Mouse (Mus musculus) CD8-positive naive resting alpha-beta T cell, adult 2 months (primary cell): ENCODE results near the gene Selenon.

Experiments
- DNase-seq, 2 experiments: peaks; one replicate each; pipeline ENCODE4 v3.0.0; 2022; ENCODE audit warnings: low read depth in 2 of 2, low spot score in 2 of 2

Selenon gene

DNA sequence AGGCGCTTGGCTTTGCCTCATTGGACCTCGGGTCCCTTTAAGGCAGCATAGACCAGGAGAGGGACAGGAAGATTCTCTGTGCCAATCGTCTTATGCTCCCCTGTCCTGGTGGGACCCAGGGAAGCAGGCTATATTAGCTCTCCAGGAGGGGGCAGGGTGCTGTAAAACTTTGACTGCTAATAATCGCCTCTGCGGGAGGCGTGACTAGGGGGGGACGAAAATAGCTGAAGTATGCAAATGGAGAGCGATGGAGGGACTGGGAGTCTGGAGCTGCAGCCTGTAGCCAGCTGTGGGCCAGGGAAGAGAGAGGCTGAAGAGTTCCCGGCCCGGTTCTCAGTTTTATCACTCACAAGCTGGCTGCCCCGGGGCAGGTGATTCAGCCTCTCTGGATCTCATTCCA is 27.2 kb upstream of the Selenon start:
- no peak for DNase-seq

GRCm38 (mm10) chr4:134578407-134578806 is 26.4 kb upstream of the Selenon start:
- no peak for DNase-seq

DNA sequence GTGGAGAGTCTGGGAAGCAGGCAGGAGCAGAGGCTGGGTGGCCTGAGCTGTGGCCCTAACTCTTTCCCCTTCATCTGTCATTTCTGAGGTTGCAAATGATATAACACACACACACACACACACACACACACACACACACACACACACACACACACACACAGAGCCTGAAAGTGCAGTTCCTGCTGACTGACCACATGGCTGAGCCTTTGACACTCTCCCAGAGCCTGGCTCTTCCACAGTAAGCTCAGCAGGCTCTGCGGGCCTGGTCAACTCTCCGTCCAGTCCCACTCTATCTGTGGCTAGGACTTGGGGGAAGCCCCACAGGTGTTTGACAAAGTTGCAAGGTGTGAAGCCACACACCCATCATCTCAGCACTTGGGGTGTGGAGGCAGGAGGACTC is 25.3 kb upstream of the Selenon start:
- no peak for DNase-seq

DNA sequence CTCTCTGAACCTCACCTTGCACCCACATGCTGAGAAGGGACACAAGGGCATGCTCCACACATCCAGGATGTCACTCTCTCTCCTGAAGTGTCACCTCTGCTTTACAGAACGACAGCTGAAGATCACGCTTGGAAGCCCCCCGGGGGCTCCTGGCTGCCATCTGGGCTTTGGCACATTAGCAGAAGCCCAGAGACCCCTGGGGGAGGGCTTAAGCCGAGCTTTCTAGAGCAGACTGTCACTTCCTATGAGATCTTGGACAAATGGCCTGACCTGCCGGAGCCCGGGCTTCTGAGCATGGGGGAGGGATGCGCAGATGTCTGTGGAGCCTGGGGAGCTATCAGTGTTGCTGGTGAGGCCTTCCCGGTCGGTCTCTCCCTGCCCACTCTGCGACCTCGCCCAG is 23.5 kb upstream of the Selenon start:
- DNase-seq: no peak

DNA sequence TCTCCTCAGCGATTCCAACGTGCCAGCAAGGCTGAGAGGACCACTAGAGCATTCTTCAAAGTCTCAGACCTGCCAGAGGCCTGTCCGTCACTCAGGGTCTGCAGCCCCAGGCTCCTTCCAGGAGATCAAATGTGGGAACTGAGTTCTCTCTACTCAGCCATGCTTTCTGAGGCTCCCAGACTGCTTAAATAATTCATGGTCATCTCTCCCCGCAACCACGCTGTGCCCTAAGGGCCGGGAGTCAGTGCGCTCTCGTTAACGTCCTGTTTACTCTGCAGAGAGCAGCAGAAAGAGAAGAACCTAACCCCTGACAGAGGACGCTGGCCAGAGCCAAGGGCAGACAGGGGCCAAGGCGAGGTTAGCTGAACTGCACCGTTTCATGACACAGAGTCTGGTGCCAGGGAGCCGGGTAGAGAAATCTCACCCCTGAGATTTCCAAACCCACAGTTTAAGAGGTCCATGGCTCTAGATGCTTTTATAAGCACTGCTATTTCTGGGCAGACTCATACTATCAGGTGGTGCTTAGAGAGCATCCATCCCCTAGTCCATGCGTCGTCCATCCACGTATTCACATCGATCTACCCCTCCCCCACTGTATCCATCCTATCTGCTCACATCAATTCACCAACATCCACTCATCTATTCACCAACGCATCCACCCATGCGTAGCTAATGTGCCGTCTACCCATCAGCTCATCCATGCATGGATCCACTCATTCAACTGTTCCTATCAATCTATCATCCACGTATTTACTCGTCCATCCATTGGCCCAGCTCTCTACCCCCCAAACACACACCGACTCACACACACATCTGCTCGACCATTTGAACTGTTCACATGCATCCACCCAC is 20.7 kb upstream of the Selenon start:
- no peak for DNase-seq

DNA sequence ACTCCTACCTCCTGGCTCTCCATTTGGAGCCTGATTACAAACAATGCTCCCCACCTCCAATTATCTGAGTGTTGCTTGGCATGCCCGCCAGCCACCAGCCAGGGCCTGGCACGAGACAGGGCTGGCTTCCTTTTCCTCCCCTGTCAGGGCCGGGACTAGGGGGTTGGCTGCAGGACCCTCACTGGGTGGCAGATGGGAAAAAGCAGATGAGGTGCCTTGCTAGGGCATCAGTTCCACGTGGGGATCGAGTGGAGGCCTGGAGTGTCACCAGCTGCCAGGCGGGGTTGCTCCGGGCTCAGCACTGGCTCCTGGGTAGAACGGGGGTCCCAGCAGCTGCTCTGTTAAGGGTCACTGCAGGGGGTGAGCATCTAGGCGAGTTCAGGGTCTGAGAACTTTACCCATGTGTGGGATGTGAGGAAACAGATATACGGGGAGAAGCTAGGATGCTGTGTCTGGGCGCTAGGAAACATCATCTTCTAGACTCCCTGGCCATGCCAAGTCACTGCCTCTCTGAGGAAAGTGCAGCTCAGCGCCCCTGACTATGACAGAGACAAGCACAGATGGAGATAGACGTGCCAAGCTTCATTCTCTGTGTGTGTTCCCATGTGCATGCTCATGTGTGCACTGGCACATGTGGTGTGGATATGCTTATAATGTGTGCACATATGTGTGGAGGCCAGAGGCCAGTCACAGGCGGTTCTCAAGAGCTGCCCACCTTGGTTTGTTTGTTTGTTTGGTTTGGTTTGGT is 18.9 kb upstream of the Selenon start:
- DNase-seq: no peak

DNA sequence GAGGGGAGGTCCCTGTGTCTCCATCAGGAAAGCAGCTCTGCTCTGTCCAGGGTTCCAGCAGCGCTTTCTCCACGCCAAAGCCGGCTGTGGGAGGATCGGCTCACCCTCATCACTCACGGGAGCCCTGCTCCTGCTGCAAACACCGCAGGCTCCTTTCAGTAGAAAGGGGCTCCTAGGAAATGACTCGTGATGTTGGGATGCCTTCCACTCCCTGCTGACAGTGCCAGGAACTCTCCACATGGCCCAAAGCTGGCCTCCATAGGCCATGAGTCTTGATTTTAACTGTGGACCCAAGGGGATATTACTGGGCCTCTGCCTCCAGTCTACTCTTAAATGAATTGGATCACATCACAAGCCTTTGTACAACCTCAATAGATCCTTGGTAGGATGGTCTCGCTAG is 17.9 kb upstream of the Selenon start:
- no peak for DNase-seq

DNA sequence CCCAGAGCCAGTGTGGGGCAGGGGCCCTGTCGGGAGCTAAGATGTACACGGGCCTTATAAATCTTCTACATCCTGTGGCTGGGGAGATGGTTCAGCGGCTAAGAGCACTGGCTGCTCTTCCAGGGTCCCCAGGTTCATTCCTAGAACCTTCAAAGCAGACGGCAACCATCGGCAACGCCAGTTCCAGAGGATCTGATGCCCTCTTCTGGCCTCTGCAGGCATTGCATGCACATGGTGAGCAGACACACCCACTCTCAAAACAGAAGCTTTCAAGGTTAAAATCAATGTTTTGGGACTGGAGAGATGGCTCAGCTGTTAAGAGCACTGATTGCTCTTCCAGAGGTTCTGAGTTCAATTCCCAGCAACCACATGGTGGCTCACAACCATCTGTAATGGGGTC is 17.2 kb upstream of the Selenon start:
- no peak for DNase-seq

DNA sequence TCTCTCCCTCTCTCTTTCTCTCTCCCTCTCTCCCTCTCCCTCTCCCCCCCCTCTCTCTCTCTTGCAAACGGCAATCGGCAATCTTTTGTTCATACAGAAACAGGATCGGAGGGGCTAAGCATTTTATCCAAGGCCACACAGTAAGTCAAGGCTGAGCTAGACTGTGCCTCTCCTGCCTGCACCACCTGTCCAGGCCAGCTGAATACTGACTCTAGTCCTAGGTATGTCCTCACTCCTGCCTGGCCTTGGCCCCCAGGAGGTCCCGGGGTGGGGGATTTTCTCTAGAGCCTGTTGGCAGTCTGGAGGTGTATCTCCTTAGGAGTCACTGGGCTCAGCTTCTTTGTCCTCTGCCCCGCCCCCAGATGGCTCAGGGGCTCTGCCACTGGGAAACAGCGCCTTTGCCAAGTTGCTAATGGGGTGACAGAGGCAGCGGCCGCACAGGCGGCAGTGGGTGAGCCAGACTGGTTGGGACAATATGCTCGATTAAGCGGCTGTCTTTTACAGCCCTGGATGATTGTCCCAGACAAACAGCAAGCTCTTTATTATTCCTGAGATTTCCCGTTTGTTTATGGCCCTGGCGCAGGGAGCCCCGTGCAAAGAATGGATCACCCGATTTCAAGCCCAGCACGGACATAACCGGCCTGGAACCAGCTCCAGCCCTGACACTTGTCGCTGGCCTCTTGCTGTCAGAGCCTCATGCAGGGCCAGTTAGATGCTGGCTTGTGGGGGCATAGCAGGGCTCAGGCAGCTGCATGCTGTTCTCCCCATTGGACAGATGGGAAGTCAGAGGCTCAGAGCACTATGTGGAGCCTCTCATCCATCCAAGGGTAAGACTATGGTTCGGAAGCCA is 15.6 kb upstream of the Selenon start:
- DNase-seq: no peak

- DNase-seq: no peak
Observed at GRCm38 (mm10) chr4:134564093-134564492, 12.1 kb upstream of the Selenon start.

DNA sequence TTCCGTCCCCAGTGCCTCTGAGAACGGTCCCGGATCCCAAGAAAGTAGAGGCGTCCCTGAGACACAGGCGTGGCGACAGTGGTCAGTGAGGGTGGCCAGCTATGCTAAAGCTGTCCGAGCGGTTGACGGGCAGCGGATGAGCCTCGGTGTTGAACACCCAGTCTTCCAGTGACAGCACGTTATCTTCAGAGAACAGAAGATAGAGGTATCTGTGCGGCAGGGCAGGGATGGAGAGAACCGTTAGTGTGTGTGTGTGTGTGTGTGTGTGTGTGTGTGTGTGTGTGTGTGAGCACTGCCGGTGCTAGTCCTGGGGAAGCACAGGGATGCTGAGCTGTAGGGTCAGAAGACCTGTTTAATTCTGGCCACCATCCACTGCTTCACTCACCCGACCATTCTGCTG is 11.7 kb upstream of the Selenon start:
- DNase-seq: no peak

- no peak for DNase-seq
Observed at GRCm38 (mm10) chr4:134562014-134562413, 10.0 kb upstream of the Selenon start.

- DNase-seq: no peak
Observed at GRCm38 (mm10) chr4:134560699-134561098, 8.7 kb upstream of the Selenon start.

DNA sequence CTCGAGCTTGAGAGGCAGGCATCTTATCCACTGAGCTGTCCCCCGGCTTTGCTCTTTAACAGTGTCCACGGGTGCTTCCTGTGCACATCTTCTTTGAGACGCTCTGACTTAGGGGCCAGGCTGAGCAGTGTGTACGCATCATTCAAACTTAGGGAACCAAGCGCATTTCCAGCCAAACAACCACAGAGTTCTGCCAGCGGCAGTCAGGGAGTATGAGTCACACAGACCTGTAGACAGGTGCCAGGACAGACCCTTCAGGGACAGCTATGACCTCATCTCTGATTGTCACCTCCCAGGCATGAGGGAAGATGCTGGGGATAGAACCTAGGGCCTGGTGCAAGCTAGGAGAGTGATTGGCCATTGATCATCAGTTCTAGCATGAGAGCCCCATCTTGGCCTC is 7.2 kb upstream of the Selenon start:
- DNase-seq: no peak

DNA sequence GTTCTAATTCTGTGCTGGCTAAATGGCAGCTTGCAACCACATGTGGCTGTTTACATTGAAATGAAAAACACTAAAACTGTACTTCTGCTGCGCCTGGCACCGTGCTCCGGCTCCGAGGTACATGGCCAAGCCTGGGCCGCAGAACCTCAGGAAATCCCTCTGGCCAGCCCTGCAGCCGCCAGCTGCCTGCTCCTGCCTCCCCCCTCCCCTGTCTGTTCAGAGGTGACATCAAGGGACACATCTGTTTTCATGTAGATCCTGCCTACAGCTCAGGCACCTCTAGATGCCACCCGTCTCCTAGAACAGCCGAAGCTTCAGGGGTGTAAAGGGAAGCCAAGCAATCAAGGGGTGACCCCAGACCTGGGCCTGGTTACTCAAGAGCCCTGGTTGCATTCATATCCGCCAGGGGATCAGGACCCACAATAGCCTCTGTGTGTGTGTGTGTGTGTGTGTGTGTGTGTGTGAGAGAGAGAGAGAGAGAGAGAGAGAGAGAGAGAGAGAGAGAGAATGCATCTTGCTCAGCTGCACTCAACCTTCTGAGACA is 6.7 kb upstream of the Selenon start:
- no peak for DNase-seq

DNA sequence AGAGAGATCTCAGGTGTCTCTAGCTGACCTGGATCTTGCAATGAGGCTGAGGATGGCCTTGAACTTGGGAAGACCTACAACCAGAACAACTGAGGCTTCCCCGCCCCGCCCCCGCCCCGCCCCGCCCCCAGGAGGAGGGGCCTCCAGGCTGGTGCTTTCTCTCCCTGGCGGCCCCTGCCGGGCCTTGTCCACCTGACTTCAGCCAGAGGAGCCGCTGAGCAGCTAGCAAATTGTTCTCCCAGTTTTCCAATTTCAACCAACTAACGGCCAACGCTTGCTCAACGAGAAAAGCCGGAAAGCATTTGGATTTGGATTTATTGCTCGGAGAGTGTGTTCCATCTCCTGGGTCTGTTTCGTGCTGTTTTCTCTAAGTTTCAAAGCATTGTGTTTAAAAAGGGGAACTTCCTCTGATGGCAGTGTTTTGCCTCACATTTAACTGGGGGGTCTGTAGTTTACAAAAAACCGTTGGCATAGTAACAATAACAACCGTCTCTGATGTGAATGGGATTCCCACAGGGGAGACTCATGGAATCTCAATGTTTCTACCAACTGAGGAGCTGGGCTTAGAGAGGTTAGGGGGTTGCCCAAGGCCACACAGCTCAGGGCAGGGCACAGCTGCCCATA is 5.8 kb upstream of the Selenon start:
- DNase-seq: no peak

- DNase-seq: no peak
Observed at GRCm38 (mm10) chr4:134555956-134556580, 4.1 kb upstream of the Selenon start.

DNA sequence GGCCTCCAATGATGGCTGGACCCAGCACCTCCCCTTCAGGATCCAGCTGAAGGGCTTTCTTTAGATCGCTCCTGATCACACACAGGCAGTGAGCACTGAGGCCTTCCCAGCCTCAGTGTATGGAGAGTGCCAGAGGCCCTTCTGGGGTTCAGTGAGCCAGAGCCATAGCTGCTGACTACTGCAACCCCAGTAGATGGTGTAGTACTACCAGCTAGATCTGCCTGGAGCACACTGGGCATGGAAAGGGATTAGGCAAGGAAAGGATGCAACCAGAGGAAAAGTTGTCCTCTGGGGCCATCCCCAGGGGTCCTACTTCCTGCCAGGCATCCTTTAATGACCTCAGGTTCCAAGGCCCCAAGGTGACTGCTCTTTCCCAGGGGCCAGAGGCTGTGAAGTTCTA is 1.7 kb upstream of the Selenon start:
- DNase-seq: no peak

- DNase-seq: no peak
Observed at GRCm38 (mm10) chr4:134549899-134550298, 2.1 kb downstream of the Selenon start.

DNA sequence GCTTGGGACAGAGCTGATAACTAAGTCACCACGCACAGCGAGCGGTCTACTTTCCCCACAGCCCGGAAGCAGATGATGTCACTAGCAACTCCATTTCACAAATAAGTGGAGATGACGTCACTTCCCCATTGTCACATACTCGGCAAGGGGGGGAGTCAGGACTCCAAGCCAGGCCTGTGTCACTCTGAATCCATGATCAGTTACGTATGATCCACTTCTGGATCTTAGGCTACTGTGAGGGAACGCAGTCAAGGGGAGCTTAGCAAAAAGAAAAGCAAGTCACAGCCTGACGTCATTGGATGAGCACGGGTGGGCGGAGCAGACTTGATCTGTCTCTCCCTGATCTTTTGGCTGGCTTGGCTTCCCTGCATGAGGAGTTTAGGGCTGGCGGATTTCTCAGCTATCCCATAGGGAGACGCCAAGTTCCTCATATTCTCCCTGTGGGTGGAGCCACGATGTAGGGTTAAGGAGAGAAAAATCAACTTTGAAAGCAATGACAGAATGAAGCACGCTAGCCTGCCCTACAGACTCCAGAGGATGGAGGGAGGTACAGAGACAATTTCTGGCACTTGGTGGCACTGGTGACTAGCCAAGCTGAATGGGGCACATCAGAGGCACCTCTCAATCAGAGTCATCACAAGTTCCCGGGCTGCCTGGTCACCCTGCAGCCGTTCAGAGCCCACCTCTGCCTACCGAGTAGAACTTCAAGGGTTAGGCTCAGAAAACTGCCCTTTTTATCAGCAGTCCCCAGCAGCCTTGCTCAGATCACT is 3.6 kb downstream of the Selenon start:
- no peak for DNase-seq
